Mouse (Mus musculus) kidney, adult 2 months (tissue): Measurements from ENCODE around the gene Vasp.

Experiments
- CTCF ChIP-seq: fragments of 200-500 bp; conservative IDR thresholded peaks from 2 replicates; pipeline ENCODE4 v1.5.1; 2011; ENCODE audit warnings: low read depth, mild to moderate bottlenecking, control low read depth, low read length, moderate library complexity, mixed read lengths; ENCODE audit not compliant: insufficient read depth, insufficient read length
- POLR2A ChIP-seq: fragments of 200-500 bp; IDR thresholded peaks from one replicate; pipeline ENCODE4 v1.6.1; 2011; ENCODE audit warnings: low read depth, low read length, control low read depth

DNA sequence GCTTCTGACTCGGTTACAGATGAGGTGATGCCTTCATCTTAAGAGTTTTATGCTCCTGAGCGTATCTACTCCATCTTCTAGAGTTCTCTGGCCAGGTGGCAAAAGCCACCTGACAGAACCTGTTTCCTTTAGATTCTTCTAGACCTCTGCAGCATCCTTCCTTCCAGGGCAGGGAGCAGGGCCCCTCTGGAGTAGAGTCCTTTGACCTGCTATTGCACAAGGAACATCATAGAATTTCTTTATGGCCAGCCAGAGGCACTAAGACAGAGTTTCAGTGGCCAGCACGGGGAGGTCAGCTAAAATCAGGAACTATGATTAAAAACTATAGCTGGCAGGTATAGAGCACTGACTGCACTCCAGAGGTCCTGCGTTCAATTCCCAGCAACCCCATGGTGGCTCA is 19.5 kb downstream of the Vasp start:
- TF ChIP-seq POLR2A (no peak), CTCF (no peak)
